ENCODE assay signal across 8 mouse cellular contexts in the genomic region with DNA sequence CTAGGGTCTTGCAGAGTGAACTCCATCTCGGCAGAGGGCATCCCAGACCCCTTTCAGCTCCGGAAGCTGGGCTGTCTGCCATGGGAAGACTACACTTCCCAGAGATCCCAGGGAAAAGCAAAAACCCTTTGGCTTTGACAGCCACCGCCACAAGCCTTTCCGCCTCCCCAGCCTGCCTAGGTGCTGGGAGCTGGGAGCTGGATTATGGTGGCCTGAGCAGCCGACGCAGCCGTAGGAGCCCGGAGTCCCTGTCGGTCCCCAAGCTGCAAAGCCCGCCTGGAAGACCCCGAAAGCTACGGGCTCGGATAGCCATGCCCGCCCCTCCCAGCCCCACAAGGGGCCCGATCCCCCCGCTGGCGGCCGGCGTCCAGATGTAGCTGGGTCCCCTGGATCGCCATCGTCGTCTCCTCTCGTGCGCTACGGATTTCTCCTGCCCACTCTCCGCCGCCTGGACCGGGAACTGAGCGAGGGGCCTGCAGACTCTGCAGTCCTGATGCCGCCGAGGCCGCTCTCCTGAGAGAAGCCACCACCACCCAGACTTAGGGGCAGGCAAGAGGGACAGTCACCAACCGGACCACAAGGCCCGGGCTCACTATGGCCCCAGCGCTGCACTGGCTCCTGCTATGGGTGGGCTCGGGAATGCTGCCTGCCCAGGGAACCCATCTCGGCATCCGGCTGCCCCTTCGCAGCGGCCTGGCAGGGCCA. TPM values are rescaled to one million over a fixed set of nuclear protein-coding genes. Genes with fewer than 3 reads are reported as not detected.
DNase-seq lines count a peak whose midpoint lies in the region; ATAC-seq and TF ChIP-seq lines count a peak whose summit lies in the region.

Gene Bace1 (plus strand): TSS at position 147 of the 705 bp plus-strand sequence.

- in situ Hi-C loops in Patski (cut with MboI; ENCODE audit: low pct_unique_long_range_greater_than_20kb): no loop called here

- peak within 1 kb of the TSS; percentile 96 for H3K4me2 ChIP-seq in lung, embryonic 14.5 days

- ATAC-seq in Patski: peak; percentile 61
- ATAC-seq in lung, embryonic 14.5 days (ENCODE audit: insufficient read depth): peak; percentile 88

- CTCF ChIA-PET in Patski (lab: Charles Lee): interaction anchor here (1.0 to 1.4 kb wide), 2 partner anchors 13 to 39 kb away, joined by 5 to 6 read pairs; no protein-coding TSS in a partner anchor

- peaks cover 41% of the 10 kb centered on the region for H3K4me1 ChIP-seq in hindbrain, embryonic 10.5 days (replicated peaks)
- H3K4me1 ChIP-seq in lung, embryonic 14.5 days (ENCODE audit: insufficient read depth): peaks cover 9% of the 10 kb centered on the region

- no peak for TF ChIP-seq CTCF in Patski (IDR thresholded peaks at IDR 0.05)
- peak; percentile 52 for TF ChIP-seq CTCF in lung, embryonic 14.5 days (IDR thresholded peaks at IDR 0.05; ENCODE audit: low read depth)

- under 1% methylated on average over 40 of the region's 40 CpGs for WGBS in hindbrain, embryonic 10.5 days
- WGBS in lung, embryonic 14.5 days: under 1% methylated on average over 40 of the region's 40 CpGs

- peak within 1 kb of the TSS; percentile 84 for H3K27ac ChIP-seq in hindbrain, embryonic 10.5 days
- H3K27ac ChIP-seq in lung, embryonic 14.5 days (ENCODE audit: low read depth): no peak within 1 kb of the TSS; the same call in 1 of the 2 replicates

- no peaks in the 10 kb centered on the region for H3K36me3 ChIP-seq in hindbrain, embryonic 10.5 days
- no peaks in the 10 kb centered on the region for H3K36me3 ChIP-seq in lung, embryonic 14.5 days (ENCODE audit: insufficient read depth)

- H3K9me3 ChIP-seq in hindbrain, embryonic 10.5 days: no peaks in the 10 kb centered on the region
- no peaks in the 10 kb centered on the region for H3K9me3 ChIP-seq in lung, embryonic 14.5 days (ENCODE audit: low read depth, low read length)

- H3K27me3 ChIP-seq in Patski: no peaks in the 10 kb centered on the region
- H3K27me3 ChIP-seq in hindbrain, embryonic 10.5 days (ENCODE audit: insufficient read depth, poor library complexity, severe bottlenecking): no peaks in the 10 kb centered on the region
- no peaks in the 10 kb centered on the region for H3K27me3 ChIP-seq in lung, embryonic 14.5 days (ENCODE audit: insufficient read depth, low read length)

- no peak for DNase-seq in Patski (ENCODE audit: low read depth, low spot score)
- DNase-seq in cerebellum, postnatal 14 days: peak; percentile 94 to 95
- peak; percentile 83 to 87 for DNase-seq in frontal cortex, postnatal 10 days (ENCODE audit: low spot score in 2 of 2)
- DNase-seq in hindbrain, embryonic 10.5 days (ENCODE audit: low spot score): peak; percentile 79
- DNase-seq in layer of hippocampus, adult 9-11 months: peak; percentile 93
- peak; percentile 96 for DNase-seq in lung, embryonic 14.5 days
- peak; percentile 69 for DNase-seq in ovary, postnatal 14 days (ENCODE audit: low spot score)
- peak; percentile 73 for DNase-seq in yolk sac, embryonic 10.5 days (ENCODE audit: low spot score)

- POLR2A ChIA-PET in Patski (lab: Charles Lee): no interaction called here

- peak within 1 kb of the TSS; percentile 71 for H3K9ac ChIP-seq in lung, embryonic 14.5 days

- H3K4me3 ChIP-seq in hindbrain, embryonic 10.5 days: peak within 1 kb of the TSS; percentile 69
- peak within 1 kb of the TSS; percentile 65 for H3K4me3 ChIP-seq in lung, embryonic 14.5 days (ENCODE audit: low read depth, low read length)

RNA-seq across cellular contexts. Expression of gene Bace1, which starts in this region (rescaled TPM):
- polyA plus RNA-seq in Patski (2021): 23.2 TPM
- polyA plus RNA-seq in hindbrain, embryonic 10.5 days (2016; fragmentation: Nextera tagmentation; extraction: Ambion mirVana): 24.0 and 29.6 TPM in 2 replicates
- polyA plus RNA-seq in lung, embryonic 14.5 days (2014; fragmentation: Nextera tagmentation; extraction: Ambion mirVana): 27.2 and 29.9 TPM in 2 replicates
